Mouse (Mus musculus): ENCODE data around the gene Ica1. TPM values are rescaled to one million over a fixed set of nuclear protein-coding genes. Genes with fewer than 3 reads are reported as not detected.

Ica1 gene
- polyA plus RNA-seq, 1 experiment from 2014 or later, result 50.6 TPM

- no peak for ATAC-seq
- Histone ChIP-seq H3K27me3 (replicated peaks; ENCODE audit: insufficient read depth, low read length) (no peaks in the 10 kb centered on the region), H3K4me1 (ENCODE audit: insufficient read depth, low read depth, low read length) (no peaks in the 10 kb centered on the region), H3K4me3 (ENCODE audit: low read depth, low read length) (no peak overlapping the region), H3K9ac (replicated peaks; ENCODE audit: low read depth) (no peak overlapping the region), H3K36me3 (ENCODE audit: insufficient read depth, low read length) (no peaks in the 10 kb centered on the region), H3K9me3 (ENCODE audit: low read length) (no peaks in the 10 kb centered on the region), H3K4me2 (replicated peaks; ENCODE audit: low read depth, low read length) (no peak overlapping the region), H3K27ac (ENCODE audit: low read length) (no peak overlapping the region)
- WGBS, result 94% methylated on average over 4 of the region's 4 CpGs
- DNase-seq (ENCODE audit: low spot score), result no peak
- TF ChIP-seq CTCF (IDR thresholded peaks at IDR 0.05), result no peak
- TF ChIP-seq EP300 (IDR thresholded peaks at IDR 0.05), result no peak
Measured at GRCm38 (mm10) chr6:8632701-8633100, 145.6 kb downstream of the Ica1 start.

DNA sequence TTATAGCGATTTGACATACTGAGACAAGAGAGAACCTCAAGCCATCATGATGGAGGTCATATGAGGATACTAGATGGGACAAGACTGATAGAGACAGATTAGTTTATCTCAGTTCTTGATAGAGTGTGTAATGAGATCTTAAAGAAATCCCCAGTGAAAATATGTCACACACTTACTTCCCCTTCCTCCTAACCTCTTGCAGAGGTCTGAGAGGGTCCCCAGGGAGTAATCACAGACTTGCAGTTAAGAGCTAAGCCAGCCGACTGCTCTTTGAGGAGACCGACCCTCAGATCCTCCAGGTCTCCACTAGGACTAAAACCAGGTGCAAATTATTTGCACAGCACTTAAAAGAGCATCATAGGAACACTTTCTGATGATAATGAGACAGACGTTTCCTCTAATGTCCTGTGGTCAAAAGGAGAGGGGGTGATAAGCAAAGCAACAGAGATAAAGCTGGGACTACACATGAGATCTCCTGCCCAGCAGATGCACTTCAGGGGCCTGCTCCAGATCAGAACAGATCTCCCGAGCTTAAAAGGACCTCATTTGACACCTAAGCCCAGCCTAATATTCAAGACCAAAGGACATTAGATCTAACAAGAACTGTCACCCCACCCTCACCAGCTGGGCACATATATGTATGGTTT is 146.2 kb downstream of the Ica1 start:
- ATAC-seq, result no peak
- 54% methylated on average over 5 of the region's 5 CpGs for WGBS
- Histone ChIP-seq H3K4me2 (replicated peaks; ENCODE audit: low read depth, low read length) (no peak overlapping the region), H3K9ac (replicated peaks; ENCODE audit: low read depth) (no peak overlapping the region), H3K9me3 (ENCODE audit: low read length) (no peaks in the 10 kb centered on the region), H3K27ac (ENCODE audit: low read length) (no peak overlapping the region), H3K4me3 (ENCODE audit: low read depth, low read length) (no peak overlapping the region), H3K36me3 (ENCODE audit: insufficient read depth, low read length) (no peaks in the 10 kb centered on the region), H3K4me1 (ENCODE audit: insufficient read depth, low read depth, low read length) (no peaks in the 10 kb centered on the region), H3K27me3 (replicated peaks; ENCODE audit: insufficient read depth, low read length) (no peaks in the 10 kb centered on the region)
- no peak for TF ChIP-seq EP300 (IDR thresholded peaks at IDR 0.05)
- DNase-seq (ENCODE audit: low spot score), result no peak

- Histone ChIP-seq H3K4me3 (ENCODE audit: low read depth, low read length) (no peak overlapping the region), H3K9me3 (ENCODE audit: low read length) (no peaks in the 10 kb centered on the region), H3K9ac (replicated peaks; ENCODE audit: low read depth) (no peak overlapping the region), H3K4me1 (ENCODE audit: insufficient read depth, low read depth, low read length) (no peaks in the 10 kb centered on the region), H3K36me3 (ENCODE audit: insufficient read depth, low read length) (no peaks in the 10 kb centered on the region), H3K27ac (ENCODE audit: low read length) (no peak overlapping the region), H3K4me2 (replicated peaks; ENCODE audit: low read depth, low read length) (no peak overlapping the region), H3K27me3 (replicated peaks; ENCODE audit: insufficient read depth, low read length) (no peaks in the 10 kb centered on the region)
- no peak for ATAC-seq
- WGBS, result 86% methylated on average over 8 of the region's 8 CpGs
- DNase-seq (ENCODE audit: low spot score), result no peak
- TF ChIP-seq EP300 (IDR thresholded peaks at IDR 0.05) (no peak), CTCF (IDR thresholded peaks at IDR 0.05) (no peak)
Measured at GRCm38 (mm10) chr6:8631362-8631761, 146.9 kb downstream of the Ica1 start.

GRCm38 (mm10) chr6:8630531-8630930 is 147.8 kb downstream of the Ica1 start:
- no peak for ATAC-seq
- WGBS, result 68% methylated on average over 7 of the region's 7 CpGs
- H3K36me3 ChIP-seq (ENCODE audit: insufficient read depth, low read length), result no peaks in the 10 kb centered on the region
- TF ChIP-seq CTCF (IDR thresholded peaks at IDR 0.05) (no peak), EP300 (IDR thresholded peaks at IDR 0.05) (no peak)
- no peak overlapping the region for H3K4me3 ChIP-seq (ENCODE audit: low read depth, low read length)
- no peaks in the 10 kb centered on the region for H3K4me1 ChIP-seq (ENCODE audit: insufficient read depth, low read depth, low read length)
- H3K4me2 ChIP-seq (replicated peaks; ENCODE audit: low read depth, low read length), result no peak overlapping the region
- H3K9ac ChIP-seq (replicated peaks; ENCODE audit: low read depth), result no peak overlapping the region
- no peak for DNase-seq (ENCODE audit: low spot score)
- H3K27ac ChIP-seq (ENCODE audit: low read length), result no peak overlapping the region
- H3K27me3 ChIP-seq (replicated peaks; ENCODE audit: insufficient read depth, low read length), result no peaks in the 10 kb centered on the region
- no peaks in the 10 kb centered on the region for H3K9me3 ChIP-seq (ENCODE audit: low read length)

- Histone ChIP-seq H3K36me3 (ENCODE audit: insufficient read depth, low read length) (no peaks in the 10 kb centered on the region), H3K27ac (ENCODE audit: low read length) (no peak overlapping the region), H3K9me3 (ENCODE audit: low read length) (no peaks in the 10 kb centered on the region), H3K4me3 (ENCODE audit: low read depth, low read length) (no peak overlapping the region), H3K4me1 (ENCODE audit: insufficient read depth, low read depth, low read length) (no peaks in the 10 kb centered on the region), H3K4me2 (replicated peaks; ENCODE audit: low read depth, low read length) (no peak overlapping the region), H3K27me3 (replicated peaks; ENCODE audit: insufficient read depth, low read length) (no peaks in the 10 kb centered on the region), H3K9ac (replicated peaks; ENCODE audit: low read depth) (no peak overlapping the region)
- DNase-seq (ENCODE audit: low spot score) (no peak), ATAC-seq (no peak)
- WGBS, result 82% methylated on average over 7 of the region's 7 CpGs
- TF ChIP-seq EP300 (IDR thresholded peaks at IDR 0.05), result no peak
- TF ChIP-seq CTCF (IDR thresholded peaks at IDR 0.05), result no peak
Measured at GRCm38 (mm10) chr6:8628715-8629267, 149.5 kb downstream of the Ica1 start.

- H3K9me3 ChIP-seq (ENCODE audit: low read length), result no peaks in the 10 kb centered on the region
- WGBS, result 82% methylated on average over 8 of the region's 8 CpGs
- H3K36me3 ChIP-seq (ENCODE audit: insufficient read depth, low read length), result no peaks in the 10 kb centered on the region
- no peak for TF ChIP-seq EP300 (IDR thresholded peaks at IDR 0.05)
- no peak for TF ChIP-seq CTCF (IDR thresholded peaks at IDR 0.05)
- no peak overlapping the region for H3K9ac ChIP-seq (replicated peaks; ENCODE audit: low read depth)
- H3K4me3 ChIP-seq (ENCODE audit: low read depth, low read length), result no peak overlapping the region
- ATAC-seq, result no peak
- H3K4me2 ChIP-seq (replicated peaks; ENCODE audit: low read depth, low read length), result no peak overlapping the region
- DNase-seq (ENCODE audit: low spot score), result no peak
- H3K27ac ChIP-seq (ENCODE audit: low read length), result no peak overlapping the region
- no peaks in the 10 kb centered on the region for H3K4me1 ChIP-seq (ENCODE audit: insufficient read depth, low read depth, low read length)
- no peaks in the 10 kb centered on the region for H3K27me3 ChIP-seq (replicated peaks; ENCODE audit: insufficient read depth, low read length)
Measured at GRCm38 (mm10) chr6:8628226-8628625, 150.1 kb downstream of the Ica1 start.
